Mouse (Mus musculus) stomach, embryonic 14.5 days (tissue): Measurements from ENCODE around the gene Adar. TPM values are rescaled to one million over a fixed set of nuclear protein-coding genes. Genes with fewer than 3 reads are reported as not detected.

Source experiments
- ATAC-seq: fragments of 200-750 bp; cut with Nextera tagmentation; 2 replicates; pipeline ENCODE4 v1.8.0; 2017; ENCODE audit warnings: low read depth, moderate TSS enrichment; ENCODE audit not compliant: insufficient number of reproducible peaks, insufficient read depth, low FRiP score
- H3K27ac ChIP-seq: fragments of 300-500 bp; sonication (generic); 2 replicates; pipeline ENCODE4 v1.5.1; 2014; ENCODE audit warnings: mild to moderate bottlenecking, low read length, moderate library complexity, mixed read lengths
- H3K27me3 ChIP-seq: fragments of 300-500 bp; sonication (generic); 2 replicates; pipeline ENCODE4 v1.6.1; 2014; ENCODE audit warnings: low read length, control low read depth, mixed read lengths; ENCODE audit not compliant: control insufficient read depth, insufficient read depth
- H3K36me3 ChIP-seq: fragments of 300-500 bp; sonication (generic); 2 replicates; pipeline ENCODE4 v1.6.1; 2014; ENCODE audit warnings: mild to moderate bottlenecking, control low read depth, low read length, moderate library complexity, mixed read lengths; ENCODE audit not compliant: control insufficient read depth, insufficient read depth
- H3K4me1 ChIP-seq: fragments of 300-500 bp; sonication (generic); 2 replicates; pipeline ENCODE4 v1.6.1; 2014; ENCODE audit warnings: low read length, control low read depth, mixed read lengths; ENCODE audit not compliant: control insufficient read depth, insufficient read depth
- H3K4me2 ChIP-seq: fragments of 300-500 bp; sonication (generic); replicated peaks from 2 replicates; pipeline ENCODE4 v1.6.1; 2014; ENCODE audit warnings: low read depth, low read length, control low read depth
- H3K4me3 ChIP-seq: fragments of 300-500 bp; sonication (generic); 2 replicates; pipeline ENCODE4 v1.5.1; 2014; ENCODE audit warnings: low read depth, low read length, control low read depth
- H3K9ac ChIP-seq: fragments of 300-500 bp; sonication (generic); replicated peaks from 2 replicates; pipeline ENCODE4 v1.6.1; 2014; ENCODE audit warnings: low read depth, mild to moderate bottlenecking, control low read depth, low read length, moderate library complexity, mixed read lengths
- H3K9me3 ChIP-seq: fragments of 300-500 bp; sonication (generic); 2 replicates; pipeline ENCODE4 v1.6.1; 2016; ENCODE audit warnings: low read depth, low read length, control low read depth; ENCODE audit not compliant: control insufficient read depth
- WGBS: fragments of 180-500 bp; shearing (Covaris S2); extraction: QIAGEN DNeasy Blood & Tissue Kit; methylation state at CpG from one replicate; pipeline ENCODE4 v1.1.7; 2014; 5-methylcytosine and 5-hydroxymethylcytosine counted together
- polyA plus RNA-seq: library from polyadenylated mRNA; unstranded; fragments of >200 nt; fragmentation: Nextera tagmentation; extraction: Ambion mirVana; gene quantifications from 2 replicates; pipeline ENCODE4 v1.2.1, GENCODE M21; 2014

Adar gene
- polyA plus RNA-seq: 15.3 and 16.6 TPM in 2 replicates

GRCm38 (mm10) chr3:89714359-89715206 lies at the start of gene Adar:
Adar (plus strand) TSS chr3:89715022.
- peak within 1 kb of the TSS; percentile 81 for H3K9ac ChIP-seq
- no peaks in the 10 kb centered on the region for H3K36me3 ChIP-seq
- 7% methylated on average over 28 of the region's 28 CpGs for WGBS
- H3K27me3 ChIP-seq: no peaks in the 10 kb centered on the region
- no peaks in the 10 kb centered on the region for H3K9me3 ChIP-seq
- peak within 1 kb of the TSS; percentile 91 for H3K4me3 ChIP-seq
- H3K4me2 ChIP-seq: peak within 1 kb of the TSS; percentile 92
- peak within 1 kb of the TSS; percentile 12; the same call in 1 of the 2 replicates for H3K27ac ChIP-seq
- ATAC-seq: peak; percentile 56; the same call in 1 of the 2 replicates
- H3K4me1 ChIP-seq: peaks cover 6% of the 10 kb centered on the region; the same call in 1 of the 2 replicates

- Histone ChIP-seq H3K9me3 (no peaks in the 10 kb centered on the region), H3K4me1 (peaks cover 9% of the 10 kb centered on the region; the same call in 1 of the 2 replicates), H3K4me3 (no peak overlapping the region), H3K4me2 (no peak overlapping the region; the same call in 1 of the 2 replicates), H3K27ac (no peak overlapping the region), H3K27me3 (no peaks in the 10 kb centered on the region), H3K9ac (no peak overlapping the region), H3K36me3 (no peaks in the 10 kb centered on the region)
- 33% methylated on average over 11 of the region's 11 CpGs for WGBS
- ATAC-seq: no peak
Measured at GRCm38 (mm10) chr3:89667131-89667530, 47.7 kb upstream of the Adar start.

- no peak overlapping the region for H3K4me2 ChIP-seq
- peaks cover 7% of the 10 kb centered on the region; the same call in 1 of the 2 replicates for H3K4me1 ChIP-seq
- WGBS: 51% methylated on average over 6 of the region's 6 CpGs
- H3K36me3 ChIP-seq: no peaks in the 10 kb centered on the region
- no peak overlapping the region for H3K27ac ChIP-seq
- no peaks in the 10 kb centered on the region for H3K27me3 ChIP-seq
- H3K4me3 ChIP-seq: no peak overlapping the region
- no peaks in the 10 kb centered on the region for H3K9me3 ChIP-seq
- no peak overlapping the region for H3K9ac ChIP-seq
- no peak for ATAC-seq
Measured at GRCm38 (mm10) chr3:89671334-89671733, 43.5 kb upstream of the Adar start.

- Histone ChIP-seq H3K36me3 (no peaks in the 10 kb centered on the region), H3K9ac (no peak overlapping the region), H3K4me2 (no peak overlapping the region), H3K9me3 (no peaks in the 10 kb centered on the region), H3K27ac (no peak overlapping the region), H3K4me3 (no peak overlapping the region), H3K27me3 (no peaks in the 10 kb centered on the region), H3K4me1 (peaks cover 7% of the 10 kb centered on the region; the same call in 1 of the 2 replicates)
- WGBS: 73% methylated on average over 12 of the region's 12 CpGs
- ATAC-seq: no peak
Measured at GRCm38 (mm10) chr3:89672573-89673317, 42.1 kb upstream of the Adar start.

- H3K27me3 ChIP-seq: no peaks in the 10 kb centered on the region
- no peak overlapping the region for H3K9ac ChIP-seq
- no peak overlapping the region for H3K4me3 ChIP-seq
- WGBS: 81% methylated on average over 5 of the region's 5 CpGs
- no peaks in the 10 kb centered on the region for H3K9me3 ChIP-seq
- no peak overlapping the region for H3K4me2 ChIP-seq
- no peaks in the 10 kb centered on the region for H3K36me3 ChIP-seq
- H3K27ac ChIP-seq: no peak overlapping the region
- 0 out of 2 replicates have a peak, but pooled peaks cover 3% of the 10 kb centered on the region for H3K4me1 ChIP-seq
- no peak for ATAC-seq
Measured at GRCm38 (mm10) chr3:89677617-89678016, 37.2 kb upstream of the Adar start.

- 46% methylated on average over 5 of the region's 5 CpGs for WGBS
Measured at GRCm38 (mm10) chr3:89686031-89686430, 28.8 kb upstream of the Adar start.

GRCm38 (mm10) chr3:89688694-89689581 lies 25.9 kb upstream of the Adar start:
- peak overlapping the region; percentile 47; the same call in 1 of the 2 replicates for H3K9ac ChIP-seq
- ATAC-seq: peak; percentile 56; the same call in 1 of the 2 replicates
- peak overlapping the region; percentile 65 for H3K4me2 ChIP-seq
- H3K36me3 ChIP-seq: no peaks in the 10 kb centered on the region
- H3K4me1 ChIP-seq: no peaks in the 10 kb centered on the region
- no peaks in the 10 kb centered on the region for H3K27me3 ChIP-seq
- H3K4me3 ChIP-seq: peak overlapping the region; percentile 35
- no peaks in the 10 kb centered on the region for H3K9me3 ChIP-seq
- no peak overlapping the region for H3K27ac ChIP-seq
- WGBS: 6% methylated on average over 25 of the region's 25 CpGs

More at GRCm38 (mm10) chr3:89686031-89686430, 28.8 kb upstream of the Adar start:
- Histone ChIP-seq H3K27ac (no peak overlapping the region), H3K36me3 (no peaks in the 10 kb centered on the region), H3K4me2 (no peak overlapping the region), H3K27me3 (no peaks in the 10 kb centered on the region), H3K9me3 (no peaks in the 10 kb centered on the region), H3K9ac (no peak overlapping the region), H3K4me3 (no peak overlapping the region), H3K4me1 (0 out of 2 replicates have a peak, but pooled peaks cover 3% of the 10 kb centered on the region)
- no peak for ATAC-seq
